Mouse (Mus musculus): ENCODE measurements around the gene Sema4a. TPM values are rescaled to one million over a fixed set of nuclear protein-coding genes. Genes with fewer than 3 reads are reported as not detected.
"Not testable (repeated sequence)": the region's sequence is repeated elsewhere in the genome, so short reads cannot be mapped to it uniquely, and the experiment has no call there.

The Sema4a gene
- polyA plus RNA-seq, 1 experiment from 2014 or later: 16.3 TPM

DNA sequence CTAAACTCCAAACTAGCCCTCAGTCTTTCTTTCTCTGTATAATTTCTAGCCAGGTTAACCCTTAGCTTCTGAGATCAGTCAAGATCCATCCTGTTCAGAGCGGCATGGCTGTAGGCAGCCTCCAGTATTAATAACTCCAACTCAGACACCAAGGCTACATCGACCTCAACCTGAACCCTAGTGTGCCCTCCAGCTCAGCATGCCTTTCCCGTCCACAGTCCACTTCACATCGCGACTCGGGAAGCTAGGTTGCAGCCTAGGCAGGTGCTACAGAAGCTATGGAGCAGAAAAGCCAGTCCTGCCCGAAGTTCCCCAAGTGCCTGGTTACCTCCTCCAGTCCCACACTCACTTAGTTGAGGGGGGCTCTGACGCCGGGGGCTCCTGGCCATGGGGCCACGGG, 23.5 kb downstream of the Sema4a start:
- WGBS: 84% methylated on average over 10 of the region's 10 CpGs
- ATAC-seq (replicated peaks): no peak
- H3K9ac ChIP-seq (replicated peaks): no peak overlapping the region
- peaks cover 7% of the 10 kb centered on the region; the same call in 1 of the 2 replicates for H3K36me3 ChIP-seq
- H3K4me1 ChIP-seq: peaks cover 14% of the 10 kb centered on the region
- no peaks in the 10 kb centered on the region for H3K27me3 ChIP-seq
- H3K4me2 ChIP-seq (replicated peaks): no peak overlapping the region
- no peak overlapping the region for H3K4me3 ChIP-seq
- no peak overlapping the region for H3K27ac ChIP-seq (replicated peaks)
- H3K9me3 ChIP-seq: no peaks in the 10 kb centered on the region

- H3K4me1 ChIP-seq: peaks cover 14% of the 10 kb centered on the region
- H3K27ac ChIP-seq (replicated peaks): peak overlapping the region; percentile 34; the same call in 1 of the 2 replicates
- 9% methylated on average over 29 of the region's 29 CpGs for WGBS
- H3K36me3 ChIP-seq: peaks cover 7% of the 10 kb centered on the region; the same call in 1 of the 2 replicates
- H3K9ac ChIP-seq (replicated peaks): peak overlapping the region; percentile 27; the same call in 1 of the 2 replicates
- H3K4me3 ChIP-seq: peak overlapping the region; percentile 24
- peak; percentile 79 for ATAC-seq (replicated peaks)
- no peaks in the 10 kb centered on the region for H3K9me3 ChIP-seq
- peak overlapping the region; percentile 49 for H3K4me2 ChIP-seq (replicated peaks)
- H3K27me3 ChIP-seq: no peaks in the 10 kb centered on the region
These were observed 24.4 kb downstream of the Sema4a start for GRCm38 (mm10) chr3:88436395-88437201.

DNA sequence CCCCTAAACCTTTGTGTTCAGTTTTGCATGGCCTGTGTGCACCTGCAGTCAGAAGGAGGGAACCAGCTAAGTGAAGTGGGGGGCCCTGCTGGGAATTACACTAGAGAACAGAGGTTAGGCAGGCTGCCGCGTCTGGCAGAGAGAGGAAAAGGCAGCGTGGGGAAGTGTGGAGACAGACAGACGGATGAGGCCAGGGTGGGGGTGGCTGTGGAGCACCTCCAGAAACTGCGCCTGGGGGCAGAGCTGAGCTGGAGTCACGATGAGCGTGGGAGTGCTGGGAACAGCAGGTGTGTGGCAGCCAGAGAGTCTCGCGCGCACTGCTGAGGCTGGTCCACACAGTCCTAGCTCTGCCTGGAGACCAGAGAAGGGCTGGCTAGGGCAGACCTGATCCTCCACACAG, 25.5 kb downstream of the Sema4a start:
- H3K9me3 ChIP-seq: no peaks in the 10 kb centered on the region
- H3K9ac ChIP-seq (replicated peaks): no peak overlapping the region
- peaks cover 9% of the 10 kb centered on the region for H3K4me1 ChIP-seq
- no peak overlapping the region for H3K4me2 ChIP-seq (replicated peaks)
- H3K36me3 ChIP-seq: peaks cover 7% of the 10 kb centered on the region; the same call in 1 of the 2 replicates
- WGBS: 64% methylated on average over 10 of the region's 10 CpGs
- no peak overlapping the region for H3K27ac ChIP-seq (replicated peaks)
- no peaks in the 10 kb centered on the region for H3K27me3 ChIP-seq
- ATAC-seq (replicated peaks): no peak
- no peak overlapping the region for H3K4me3 ChIP-seq

GRCm38 (mm10) chr3:88428639-88429038, 32.3 kb downstream of the Sema4a start:
- H3K4me1 ChIP-seq; H3K27me3 ChIP-seq; H3K9ac ChIP-seq (replicated peaks); H3K36me3 ChIP-seq; H3K4me2 ChIP-seq (replicated peaks); ATAC-seq (replicated peaks); H3K4me3 ChIP-seq; H3K27ac ChIP-seq (replicated peaks); H3K9me3 ChIP-seq: not testable (repeated sequence)
- WGBS: 72% methylated on average over 8 of the region's 8 CpGs

GRCm38 (mm10) chr3:88427342-88427905, 33.6 kb downstream of the Sema4a start:
- Histone ChIP-seq H3K4me3 (no peak overlapping the region), H3K9ac (replicated peaks) (no peak overlapping the region), H3K27me3 (no peaks in the 10 kb centered on the region), H3K4me2 (replicated peaks) (no peak overlapping the region), H3K27ac (replicated peaks) (no peak overlapping the region), H3K4me1 (peaks cover 21% of the 10 kb centered on the region), H3K9me3 (no peaks in the 10 kb centered on the region), H3K36me3 (no peaks in the 10 kb centered on the region)
- 84% methylated on average over 4 of the region's 4 CpGs for WGBS
- no peak for ATAC-seq (replicated peaks)

- peaks cover 28% of the 10 kb centered on the region for H3K4me1 ChIP-seq
- no peak for ATAC-seq (replicated peaks)
- no peak overlapping the region for H3K27ac ChIP-seq (replicated peaks)
- H3K36me3 ChIP-seq: peaks cover 3% of the 10 kb centered on the region
- H3K9ac ChIP-seq (replicated peaks): no peak overlapping the region
- H3K27me3 ChIP-seq: no peaks in the 10 kb centered on the region
- H3K9me3 ChIP-seq: no peaks in the 10 kb centered on the region
- peak overlapping the region; percentile 84 for H3K4me2 ChIP-seq (replicated peaks)
- no peak overlapping the region for H3K4me3 ChIP-seq
- 87% methylated on average over 10 of the region's 10 CpGs for WGBS
These were observed 35.1 kb downstream of the Sema4a start for GRCm38 (mm10) chr3:88425708-88426420.

DNA sequence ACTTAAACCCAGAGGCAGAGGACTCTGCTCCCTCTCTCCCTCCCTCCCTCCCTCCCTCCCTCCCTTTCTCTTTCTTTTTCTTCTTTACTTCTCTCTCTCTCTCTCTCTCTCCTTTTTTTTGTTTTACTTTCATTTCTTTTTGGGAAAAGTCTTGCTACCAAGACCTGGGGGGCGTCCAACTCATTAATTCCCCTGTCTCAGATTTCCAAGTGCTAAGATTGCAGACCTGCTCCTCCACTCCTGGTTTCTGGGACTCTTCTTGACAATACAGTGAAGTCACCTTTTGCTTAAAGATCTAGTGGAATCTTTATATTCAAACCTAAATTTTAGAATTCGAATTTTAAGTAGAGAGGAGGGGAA, 35.7 kb downstream of the Sema4a start:
- H3K9me3 ChIP-seq: no peaks in the 10 kb centered on the region
- H3K4me3 ChIP-seq: peak overlapping the region; percentile 79
- no peak overlapping the region for H3K9ac ChIP-seq (replicated peaks)
- no peaks in the 10 kb centered on the region for H3K27me3 ChIP-seq
- peaks cover 8% of the 10 kb centered on the region for H3K36me3 ChIP-seq
- 2% methylated on average over 2 of the region's 2 CpGs for WGBS
- peak overlapping the region; percentile 79; the same call in 1 of the 2 replicates for H3K27ac ChIP-seq (replicated peaks)
- ATAC-seq (replicated peaks): no peak
- H3K4me2 ChIP-seq (replicated peaks): peak overlapping the region; percentile 84
- peaks cover 28% of the 10 kb centered on the region for H3K4me1 ChIP-seq

GRCm38 (mm10) chr3:88424605-88425329, 36.2 kb downstream of the Sema4a start, which contains the start of gene Slc25a44:
TSS of gene Slc25a44 (minus strand) at chr3:88425139.
- Histone ChIP-seq H3K4me3 (peak within 1 kb of the TSS; percentile 79), H3K9ac (replicated peaks) (peak within 1 kb of the TSS; percentile 67), H3K4me1 (peaks cover 28% of the 10 kb centered on the region), H3K9me3 (no peaks in the 10 kb centered on the region), H3K36me3 (peaks cover 12% of the 10 kb centered on the region), H3K27me3 (no peaks in the 10 kb centered on the region), H3K4me2 (replicated peaks) (peak within 1 kb of the TSS; percentile 84), H3K27ac (replicated peaks) (peak within 1 kb of the TSS; percentile 79)
- ATAC-seq (replicated peaks): peak; percentile 98
- under 1% methylated on average over 35 of the region's 35 CpGs for WGBS

- Histone ChIP-seq H3K4me1 (peaks cover 38% of the 10 kb centered on the region), H3K36me3 (peaks cover 31% of the 10 kb centered on the region), H3K4me3 (no peak overlapping the region), H3K9me3 (no peaks in the 10 kb centered on the region), H3K27ac (replicated peaks) (peak overlapping the region; percentile 8; the same call in 1 of the 2 replicates), H3K27me3 (no peaks in the 10 kb centered on the region), H3K4me2 (replicated peaks) (no peak overlapping the region), H3K9ac (replicated peaks) (0 out of 2 replicates have a peak overlapping the region, but pooled peaks have one; percentile 14)
- no peak for ATAC-seq (replicated peaks)
- WGBS: 33% methylated on average over 9 of the region's 9 CpGs
These were observed 38.8 kb downstream of the Sema4a start for GRCm38 (mm10) chr3:88422020-88422720.

DNA sequence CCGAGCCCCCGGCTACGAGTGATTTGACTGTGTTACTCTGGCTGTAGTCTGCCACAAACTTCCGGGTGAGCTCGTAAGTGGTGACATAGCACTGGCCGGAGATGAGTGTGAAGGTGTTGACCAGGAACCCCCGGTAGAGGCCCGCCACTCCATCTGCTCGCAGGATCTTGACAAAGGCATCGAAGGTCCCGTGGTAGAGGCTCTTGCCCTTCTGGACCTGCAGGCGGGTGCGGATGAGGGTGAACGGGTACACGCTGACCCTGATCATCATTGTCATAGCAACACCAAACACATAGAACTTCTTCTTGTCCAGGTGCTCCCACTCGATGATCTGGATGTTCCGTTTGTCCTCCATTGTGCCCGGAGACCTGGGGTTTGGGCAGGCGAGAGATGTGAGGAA, 40.2 kb downstream of the Sema4a start:
- WGBS: 94% methylated on average over 19 of the region's 19 CpGs
- Histone ChIP-seq H3K27ac (replicated peaks) (no peak overlapping the region), H3K9ac (replicated peaks) (no peak overlapping the region), H3K4me1 (peaks cover 38% of the 10 kb centered on the region), H3K4me3 (no peak overlapping the region), H3K9me3 (no peaks in the 10 kb centered on the region), H3K27me3 (no peaks in the 10 kb centered on the region), H3K36me3 (peaks cover 42% of the 10 kb centered on the region), H3K4me2 (replicated peaks) (no peak overlapping the region)
- no peak for ATAC-seq (replicated peaks)

DNA sequence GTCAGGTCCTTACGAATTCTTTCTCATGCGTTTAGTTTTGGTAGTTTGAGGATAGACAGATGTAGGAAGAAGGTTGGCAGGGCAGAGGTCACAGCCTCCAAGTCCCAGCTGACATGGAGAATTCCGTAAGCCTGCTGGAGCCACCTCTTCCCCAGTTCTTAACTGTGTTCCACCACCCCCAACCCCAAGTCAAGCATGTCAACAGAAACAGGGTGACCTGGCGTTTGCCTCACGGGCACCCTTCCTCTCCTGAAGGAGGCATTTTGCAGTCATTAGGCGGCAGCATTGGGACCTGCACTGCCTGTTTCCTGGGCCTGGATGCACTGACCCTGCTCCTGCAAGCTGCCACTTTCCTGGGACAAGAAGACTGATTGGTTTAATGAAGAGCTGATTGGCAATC, 43.0 kb downstream of the Sema4a start:
- Histone ChIP-seq H3K4me1 (peaks cover 23% of the 10 kb centered on the region), H3K4me2 (replicated peaks) (no peak overlapping the region), H3K9me3 (no peaks in the 10 kb centered on the region), H3K27me3 (no peaks in the 10 kb centered on the region), H3K27ac (replicated peaks) (no peak overlapping the region), H3K9ac (replicated peaks) (no peak overlapping the region), H3K4me3 (no peak overlapping the region), H3K36me3 (peaks cover 50% of the 10 kb centered on the region)
- ATAC-seq (replicated peaks): no peak
- WGBS: 86% methylated on average over 6 of the region's 6 CpGs

All from forebrain, embryonic 15.5 days (tissue).